Mouse (Mus musculus): ENCODE measurements around the gene Akp3. TPM values are rescaled to one million over a fixed set of nuclear protein-coding genes. Genes with fewer than 3 reads are reported as not detected.

Gene Akp3
- not detected in 2 replicates for polyA plus RNA-seq (2015; fragmentation: Nextera tagmentation; extraction: Ambion mirVana)

DNA sequence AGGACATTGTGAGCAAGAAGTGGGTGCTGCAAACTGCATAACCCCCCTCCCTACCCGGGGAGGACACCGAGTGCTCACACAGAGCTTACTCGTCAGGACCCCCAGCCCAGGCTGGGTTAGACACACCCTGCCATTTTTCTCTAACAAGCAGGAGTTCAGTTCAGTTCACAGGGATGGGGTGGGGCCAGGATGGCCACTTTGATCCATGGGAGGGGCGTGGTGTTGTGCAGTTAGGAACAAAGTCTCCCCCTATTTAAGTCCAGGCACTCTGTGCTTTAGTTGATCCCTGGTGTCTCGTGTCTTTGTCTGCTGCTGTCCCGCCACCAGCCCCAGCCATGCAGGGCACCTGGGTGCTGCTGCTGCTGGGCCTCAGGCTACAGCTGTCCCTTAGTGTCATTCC is at the start of gene Akp3:
Gene Akp3, plus strand, starts transcription at position 301 of the 400 bp plus-strand sequence.
- no peaks in the 10 kb centered on the region for H3K9me3 ChIP-seq (ENCODE audit: low read length)
- H3K4me2 ChIP-seq (ENCODE audit: low read depth, low read length), result no peak within 1 kb of the TSS
- DNase-seq (no peak), ATAC-seq (no peak)
- TF ChIP-seq CTCF (IDR thresholded peaks at IDR 0.05; ENCODE audit: low read depth) (no peak), EP300 (IDR thresholded peaks at IDR 0.05; ENCODE audit: low read depth) (no peak)
- no peak within 1 kb of the TSS for H3K4me3 ChIP-seq (ENCODE audit: low read depth, low read length)
- H3K36me3 ChIP-seq (replicated peaks; ENCODE audit: insufficient read depth, low read length), result no peaks in the 10 kb centered on the region
- H3K27ac ChIP-seq (ENCODE audit: low read depth), result no peak within 1 kb of the TSS
- H3K4me1 ChIP-seq (ENCODE audit: insufficient read depth), result no peaks in the 10 kb centered on the region
- 80% methylated on average over 6 of the region's 6 CpGs for WGBS (ENCODE audit: insufficient replicate concordance)
- H3K9ac ChIP-seq (replicated peaks), result no peak within 1 kb of the TSS
- H3K27me3 ChIP-seq (ENCODE audit: insufficient read depth, low read length), result peaks cover 20% of the 10 kb centered on the region

DNA sequence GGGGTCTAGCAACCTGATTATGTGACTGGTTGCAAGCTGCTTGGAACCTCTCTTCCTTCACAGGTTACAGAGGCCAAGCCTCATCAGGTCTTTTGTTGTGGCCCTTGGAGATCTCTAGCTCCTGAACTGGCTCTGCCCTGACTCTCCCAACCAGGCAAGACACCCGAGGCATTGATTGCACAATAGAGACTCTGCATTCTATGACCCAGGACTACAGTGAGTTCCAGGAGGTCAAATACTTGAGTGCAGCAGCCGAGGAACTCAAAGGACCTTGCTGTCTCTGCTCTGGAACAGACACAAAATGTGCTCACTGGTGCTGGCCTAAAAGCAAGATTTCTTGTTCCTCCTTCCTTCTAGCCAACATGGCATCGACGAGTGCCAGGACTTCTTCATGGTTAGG is 38.6 kb upstream of the Akp3 start:
- H3K9me3 ChIP-seq (ENCODE audit: low read length), result no peaks in the 10 kb centered on the region
- H3K9ac ChIP-seq (replicated peaks), result no peak overlapping the region
- DNase-seq, result no peak
- H3K4me2 ChIP-seq (ENCODE audit: low read depth, low read length), result no peak overlapping the region
- H3K4me3 ChIP-seq (ENCODE audit: low read depth, low read length), result no peak overlapping the region
- no peaks in the 10 kb centered on the region for H3K4me1 ChIP-seq (ENCODE audit: insufficient read depth)
- WGBS (ENCODE audit: insufficient replicate concordance), result 51% methylated on average over 4 of the region's 4 CpGs
- no peak overlapping the region for H3K27ac ChIP-seq (ENCODE audit: low read depth)
- no peak for ATAC-seq
- H3K27me3 ChIP-seq (ENCODE audit: insufficient read depth, low read length), result no peaks in the 10 kb centered on the region
- TF ChIP-seq EP300 (IDR thresholded peaks at IDR 0.05; ENCODE audit: low read depth) (no peak), CTCF (IDR thresholded peaks at IDR 0.05; ENCODE audit: low read depth) (no peak)
- H3K36me3 ChIP-seq (replicated peaks; ENCODE audit: insufficient read depth, low read length), result no peaks in the 10 kb centered on the region

DNA sequence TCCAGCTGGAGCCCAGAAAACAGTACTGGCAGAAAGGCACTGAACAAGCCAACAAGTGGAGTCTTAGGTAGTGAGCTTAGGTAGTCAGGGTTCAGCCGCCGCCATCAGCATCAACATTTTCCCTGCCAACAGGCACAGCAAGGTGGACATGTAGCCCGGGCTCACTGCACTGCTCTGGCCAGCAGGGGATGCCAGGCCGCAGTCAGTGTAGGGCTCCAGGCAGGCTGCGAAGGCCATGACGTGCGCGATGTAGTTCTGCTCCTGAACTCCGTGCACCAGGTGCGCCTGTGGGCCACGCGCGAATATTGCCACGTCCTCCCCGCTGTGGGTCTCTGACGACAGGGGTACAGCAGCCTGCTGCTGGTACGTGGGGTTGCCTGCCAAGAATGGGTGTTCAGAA is 37.8 kb upstream of the Akp3 start:
- H3K9ac ChIP-seq (replicated peaks), result no peak overlapping the region
- H3K4me1 ChIP-seq (ENCODE audit: insufficient read depth), result no peaks in the 10 kb centered on the region
- H3K4me3 ChIP-seq (ENCODE audit: low read depth, low read length), result no peak overlapping the region
- H3K9me3 ChIP-seq (ENCODE audit: low read length), result no peaks in the 10 kb centered on the region
- no peak for DNase-seq
- H3K4me2 ChIP-seq (ENCODE audit: low read depth, low read length), result no peak overlapping the region
- no peak overlapping the region for H3K27ac ChIP-seq (ENCODE audit: low read depth)
- H3K27me3 ChIP-seq (ENCODE audit: insufficient read depth, low read length), result no peaks in the 10 kb centered on the region
- TF ChIP-seq CTCF (IDR thresholded peaks at IDR 0.05; ENCODE audit: low read depth) (no peak), EP300 (IDR thresholded peaks at IDR 0.05; ENCODE audit: low read depth) (no peak)
- H3K36me3 ChIP-seq (replicated peaks; ENCODE audit: insufficient read depth, low read length), result no peaks in the 10 kb centered on the region
- 74% methylated on average over 17 of the region's 17 CpGs for WGBS (ENCODE audit: insufficient replicate concordance)
- ATAC-seq, result no peak

DNA sequence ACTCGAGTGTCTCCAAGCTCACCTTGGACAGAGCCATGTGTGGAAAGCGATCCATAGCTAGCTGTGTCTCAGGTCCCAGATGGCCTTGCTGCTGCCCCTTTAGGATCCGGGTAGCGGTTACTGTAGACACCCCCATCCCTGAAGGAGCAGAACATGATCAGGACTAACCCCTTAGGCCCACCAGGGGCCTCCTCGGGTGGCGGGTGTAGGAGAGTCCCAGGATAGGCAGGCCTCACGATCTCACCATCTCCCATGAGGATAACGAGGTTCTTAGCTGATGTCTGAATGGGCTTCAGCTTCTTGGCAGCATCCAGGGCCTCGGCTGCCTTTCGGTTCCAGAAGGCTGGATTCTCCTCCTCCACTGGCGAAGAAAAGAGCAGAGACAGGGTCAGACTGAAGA is 35.5 kb upstream of the Akp3 start:
- H3K4me2 ChIP-seq (ENCODE audit: low read depth, low read length), result no peak overlapping the region
- no peak overlapping the region for H3K4me3 ChIP-seq (ENCODE audit: low read depth, low read length)
- 80% methylated on average over 11 of the region's 11 CpGs for WGBS (ENCODE audit: insufficient replicate concordance)
- no peaks in the 10 kb centered on the region for H3K27me3 ChIP-seq (ENCODE audit: insufficient read depth, low read length)
- H3K4me1 ChIP-seq (ENCODE audit: insufficient read depth), result no peaks in the 10 kb centered on the region
- ATAC-seq (no peak), DNase-seq (no peak)
- H3K9ac ChIP-seq (replicated peaks), result no peak overlapping the region
- H3K27ac ChIP-seq (ENCODE audit: low read depth), result no peak overlapping the region
- no peaks in the 10 kb centered on the region for H3K9me3 ChIP-seq (ENCODE audit: low read length)
- TF ChIP-seq CTCF (IDR thresholded peaks at IDR 0.05; ENCODE audit: low read depth), result no peak
- no peak for TF ChIP-seq EP300 (IDR thresholded peaks at IDR 0.05; ENCODE audit: low read depth)
- H3K36me3 ChIP-seq (replicated peaks; ENCODE audit: insufficient read depth, low read length), result no peaks in the 10 kb centered on the region

DNA sequence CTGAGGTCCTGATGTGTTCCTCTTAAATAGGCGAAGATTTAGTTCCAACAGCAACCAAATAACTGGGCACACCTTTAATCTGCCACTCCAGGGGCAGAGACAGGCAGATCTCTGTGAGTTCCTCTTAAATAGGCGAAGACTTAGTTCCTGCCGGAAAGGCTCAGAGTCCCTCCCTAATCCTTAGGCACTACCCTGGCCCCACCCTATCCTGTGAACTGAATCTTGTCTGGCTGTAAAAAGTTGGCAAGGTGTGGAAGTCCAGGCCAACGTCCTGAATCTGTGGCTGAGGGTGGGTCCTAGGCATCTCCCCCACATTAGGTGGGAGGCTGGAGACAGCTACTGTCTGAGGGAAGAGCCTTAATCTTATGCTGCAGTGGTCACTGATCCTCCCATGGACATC is 34.9 kb upstream of the Akp3 start, which contains the start of gene Alppl2:
Gene Alppl2, minus strand, starts transcription at position 101 of the 400 bp plus-strand sequence.
- Histone ChIP-seq H3K9me3 (ENCODE audit: low read length) (no peaks in the 10 kb centered on the region), H3K27ac (ENCODE audit: low read depth) (no peak within 1 kb of the TSS), H3K9ac (replicated peaks) (no peak within 1 kb of the TSS), H3K27me3 (ENCODE audit: insufficient read depth, low read length) (no peaks in the 10 kb centered on the region), H3K36me3 (replicated peaks; ENCODE audit: insufficient read depth, low read length) (no peaks in the 10 kb centered on the region), H3K4me1 (ENCODE audit: insufficient read depth) (no peaks in the 10 kb centered on the region), H3K4me2 (ENCODE audit: low read depth, low read length) (no peak within 1 kb of the TSS), H3K4me3 (ENCODE audit: low read depth, low read length) (no peak within 1 kb of the TSS)
- 67% methylated on average over 4 of the region's 4 CpGs for WGBS (ENCODE audit: insufficient replicate concordance)
- no peak for TF ChIP-seq EP300 (IDR thresholded peaks at IDR 0.05; ENCODE audit: low read depth)
- no peak for TF ChIP-seq CTCF (IDR thresholded peaks at IDR 0.05; ENCODE audit: low read depth)
- DNase-seq (no peak), ATAC-seq (no peak)

DNA sequence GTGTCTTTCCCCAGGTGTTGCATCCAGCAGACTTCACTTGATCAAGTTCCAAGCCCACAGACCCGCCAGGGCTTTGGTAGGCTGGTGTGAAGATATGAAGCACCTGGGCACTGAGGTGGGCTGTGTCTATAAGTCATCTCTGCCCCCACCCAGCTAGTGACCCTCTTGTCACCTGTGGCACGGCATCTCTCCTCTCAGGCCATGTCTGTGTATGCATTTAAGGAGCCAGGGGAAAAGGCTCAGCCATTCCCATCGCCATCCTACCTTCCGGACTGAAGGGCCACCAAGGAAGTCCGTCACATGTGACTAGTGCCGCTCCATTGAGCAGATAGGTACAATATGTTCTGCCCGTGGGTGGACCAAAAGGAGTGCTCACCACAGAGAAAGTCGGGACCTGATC is 29.1 kb upstream of the Akp3 start:
- no peak overlapping the region for H3K4me2 ChIP-seq (ENCODE audit: low read depth, low read length)
- H3K27me3 ChIP-seq (ENCODE audit: insufficient read depth, low read length), result peaks cover 4% of the 10 kb centered on the region; the same call in 1 of the 2 replicates
- H3K4me3 ChIP-seq (ENCODE audit: low read depth, low read length), result no peak overlapping the region
- H3K36me3 ChIP-seq (replicated peaks; ENCODE audit: insufficient read depth, low read length), result no peaks in the 10 kb centered on the region
- H3K4me1 ChIP-seq (ENCODE audit: insufficient read depth), result peaks cover 4% of the 10 kb centered on the region; the same call in 1 of the 2 replicates
- H3K9ac ChIP-seq (replicated peaks), result no peak overlapping the region
- no peak for DNase-seq
- TF ChIP-seq EP300 (IDR thresholded peaks at IDR 0.05; ENCODE audit: low read depth) (no peak), CTCF (IDR thresholded peaks at IDR 0.05; ENCODE audit: low read depth) (no peak)
- WGBS (ENCODE audit: insufficient replicate concordance), result 70% methylated on average over 8 of the region's 8 CpGs
- no peaks in the 10 kb centered on the region for H3K9me3 ChIP-seq (ENCODE audit: low read length)
- H3K27ac ChIP-seq (ENCODE audit: low read depth), result no peak overlapping the region
- no peak for ATAC-seq

Data from liver, postnatal 0 days (tissue).